Mouse (Mus musculus): Measurements from ENCODE around the gene Gm28171. TPM values are rescaled to one million over a fixed set of nuclear protein-coding genes. Genes with fewer than 3 reads are reported as not detected.

The Gm28171 gene
- polyA plus RNA-seq (2014; fragmentation: Illumina TruSeq; extraction: RNeasy Lipid Tissue Mini Kit (QIAGEN cat#74804); ENCODE audit: low read depth, low replicate concordance) = not detected

DNA sequence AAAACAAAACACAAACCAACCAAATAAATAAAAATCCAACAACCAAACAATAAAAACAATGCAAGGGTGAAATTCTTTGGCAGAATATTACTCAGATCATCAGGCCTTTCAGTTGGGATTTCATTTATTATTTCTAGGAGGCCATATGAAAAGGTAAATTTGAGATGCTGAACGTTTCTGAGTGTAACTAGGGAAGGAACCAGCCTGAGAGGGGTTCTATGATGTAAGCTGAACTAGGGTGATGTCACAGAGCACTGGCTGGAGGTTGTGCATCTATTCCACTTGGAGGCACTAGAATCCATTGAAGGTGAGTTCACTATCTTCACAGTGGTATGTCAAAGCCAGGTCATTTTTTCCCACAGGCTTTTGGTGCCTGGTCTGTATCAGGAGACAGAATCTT lies at the start of gene Gm28171:
Gm28171 (plus strand) TSS at position 301 of the 400 bp plus-strand sequence.

Other genes with a start within 250 kb of the Gm28171 start
- gene Gm21854, start 136.4 kb upstream of the Gm28171 start, polyA plus RNA-seq (2014; fragmentation: Illumina TruSeq; extraction: RNeasy Lipid Tissue Mini Kit (QIAGEN cat#74804); ENCODE audit: low read depth, low replicate concordance) = not detected
- gene Gm20914, start 67.4 kb upstream of the Gm28171 start, polyA plus RNA-seq (2014; fragmentation: Illumina TruSeq; extraction: RNeasy Lipid Tissue Mini Kit (QIAGEN cat#74804); ENCODE audit: low read depth, low replicate concordance) = not detected
- gene Gm21778, start 149.1 kb downstream of the Gm28171 start, polyA plus RNA-seq (2014; fragmentation: Illumina TruSeq; extraction: RNeasy Lipid Tissue Mini Kit (QIAGEN cat#74804); ENCODE audit: low read depth, low replicate concordance) = not detected

Data from heart, adult 10 weeks (tissue).